Mouse (Mus musculus) cerebellum, adult 8-10 months (tissue): ENCODE results near the gene Gm47841.
A peak's percentile ranks its signal among the peaks of the same experiment; 100 is the strongest.

ENCODE experiments used
- DNase-seq: peaks from one replicate; pipeline ENCODE4 v3.0.0; 2022

Gene Gm47841

GRCm38 (mm10) chr15:101047194-101047555 lies at the start of gene Gm47841:
Gm47841 (minus strand) TSS chr15:101047397.
- no peak for DNase-seq

- DNase-seq = no peak
These were observed 48.2 kb upstream of the Gm47841 start for GRCm38 (mm10) chr15:101095392-101095791.

GRCm38 (mm10) chr15:101094979-101095378 lies 47.8 kb upstream of the Gm47841 start:
- no peak for DNase-seq

- DNase-seq = no peak
These were observed 46.8 kb upstream of the Gm47841 start for GRCm38 (mm10) chr15:101093988-101094387.

GRCm38 (mm10) chr15:101092829-101093648 lies 45.8 kb upstream of the Gm47841 start:
- peak; percentile 19 for DNase-seq

GRCm38 (mm10) chr15:101092121-101092828 lies 45.1 kb upstream of the Gm47841 start:
- DNase-seq = no peak

GRCm38 (mm10) chr15:101091551-101091950 lies 44.4 kb upstream of the Gm47841 start:
- DNase-seq = no peak

GRCm38 (mm10) chr15:101088291-101088690 lies 41.1 kb upstream of the Gm47841 start:
- no peak for DNase-seq

GRCm38 (mm10) chr15:101086956-101087355 lies 39.8 kb upstream of the Gm47841 start:
- DNase-seq = no peak

GRCm38 (mm10) chr15:101086451-101086850 lies 39.3 kb upstream of the Gm47841 start:
- DNase-seq = no peak

- no peak for DNase-seq
These were observed 37.3 kb upstream of the Gm47841 start for GRCm38 (mm10) chr15:101084499-101084898.

- DNase-seq = no peak
These were observed 35.0 kb upstream of the Gm47841 start for GRCm38 (mm10) chr15:101082236-101082635.

GRCm38 (mm10) chr15:101081035-101081548 lies 33.9 kb upstream of the Gm47841 start:
- DNase-seq = no peak

- DNase-seq = no peak
These were observed 32.9 kb upstream of the Gm47841 start for GRCm38 (mm10) chr15:101080031-101080520.

GRCm38 (mm10) chr15:101078731-101079156 lies 31.5 kb upstream of the Gm47841 start:
- DNase-seq = peak; percentile 38

GRCm38 (mm10) chr15:101077813-101078730 lies 30.9 kb upstream of the Gm47841 start, which contains the start of gene Fignl2:
Fignl2 (minus strand) TSS chr15:101078567.
- no peak for DNase-seq

- no peak for DNase-seq
These were observed 30.0 kb upstream of the Gm47841 start for GRCm38 (mm10) chr15:101077001-101077812.

GRCm38 (mm10) chr15:101076071-101077000 lies 29.1 kb upstream of the Gm47841 start:
- DNase-seq = no peak

- DNase-seq = no peak
These were observed 28.5 kb upstream of the Gm47841 start for GRCm38 (mm10) chr15:101075656-101076055.

GRCm38 (mm10) chr15:101075150-101075549 lies 28.0 kb upstream of the Gm47841 start:
- DNase-seq = no peak
